Mouse (Mus musculus): ENCODE results near the gene Antxr2. TPM values are rescaled to one million over a fixed set of nuclear protein-coding genes. Genes with fewer than 3 reads are reported as not detected.

Gene Antxr2
- total and polyA plus RNA-seq, 3 experiments: 28.1 to 78.9 (median 70.7) TPM

- no peaks in the 10 kb centered on the region for H3K79me2 ChIP-seq (replicated peaks; ENCODE audit: control insufficient read depth, insufficient read depth, low read length)
- 95% methylated on average over 8 of the region's 8 CpGs for WGBS
- TF ChIP-seq EP300 (IDR thresholded peaks at IDR 0.05; ENCODE audit: insufficient read depth, low read depth, low read length): no peak
- no peak for TF ChIP-seq POLR2A (IDR thresholded peaks at IDR 0.05; ENCODE audit: insufficient read depth, low read depth, low read length)
- no peak for TF ChIP-seq CTCF (IDR thresholded peaks at IDR 0.05)
- no peak overlapping the region for H3K27ac ChIP-seq
- H3K27me3 ChIP-seq (ENCODE audit: control insufficient read depth, insufficient read depth, low read length): no peaks in the 10 kb centered on the region
- no peaks in the 10 kb centered on the region for H3K4me1 ChIP-seq (ENCODE audit: control insufficient read depth, insufficient read depth, low read length)
- intact Hi-C loops (cut with DNase I): no loop called here
- peaks cover 6% of the 10 kb centered on the region for H3K36me3 ChIP-seq (ENCODE audit: control insufficient read depth, insufficient read depth, low read length)
- no peak overlapping the region for H3K4me3 ChIP-seq
- no peak for DNase-seq
- H3K9ac ChIP-seq (ENCODE audit: low read depth, low read length): no peak overlapping the region
Measured at GRCm38 (mm10) chr5:98005751-98006150, 25.1 kb downstream of the Antxr2 start.

- intact Hi-C loops (cut with DNase I): no loop called here
- no peaks in the 10 kb centered on the region; the same call in 1 of the 2 replicates for H3K79me2 ChIP-seq (replicated peaks; ENCODE audit: control insufficient read depth, insufficient read depth, low read length)
- H3K9ac ChIP-seq (ENCODE audit: low read depth, low read length): no peak overlapping the region
- no peak for TF ChIP-seq EP300 (IDR thresholded peaks at IDR 0.05; ENCODE audit: insufficient read depth, low read depth, low read length)
- H3K27ac ChIP-seq: no peak overlapping the region; the same call in 1 of the 2 replicates
- no peaks in the 10 kb centered on the region for H3K27me3 ChIP-seq (ENCODE audit: control insufficient read depth, insufficient read depth, low read length)
- no peak for DNase-seq
- H3K4me3 ChIP-seq: no peak overlapping the region
- H3K36me3 ChIP-seq (ENCODE audit: control insufficient read depth, insufficient read depth, low read length): peaks cover 18% of the 10 kb centered on the region
- WGBS: 33% methylated on average over 2 of the region's 2 CpGs
- no peaks in the 10 kb centered on the region for H3K4me1 ChIP-seq (ENCODE audit: control insufficient read depth, insufficient read depth, low read length)
Measured at GRCm38 (mm10) chr5:97999261-97999824, 31.5 kb downstream of the Antxr2 start.

GRCm38 (mm10) chr5:97996500-97997176 lies 34.2 kb downstream of the Antxr2 start:
- Histone ChIP-seq H3K27me3 (ENCODE audit: control insufficient read depth, insufficient read depth, low read length) (no peaks in the 10 kb centered on the region), H3K9ac (ENCODE audit: low read depth, low read length) (no peak overlapping the region), H3K79me2 (replicated peaks; ENCODE audit: control insufficient read depth, insufficient read depth, low read length) (no peaks in the 10 kb centered on the region; the same call in 1 of the 2 replicates), H3K36me3 (ENCODE audit: control insufficient read depth, insufficient read depth, low read length) (peaks cover 13% of the 10 kb centered on the region), H3K27ac (peak overlapping the region; percentile 67), H3K4me1 (ENCODE audit: control insufficient read depth, insufficient read depth, low read length) (no peaks in the 10 kb centered on the region), H3K4me3 (no peak overlapping the region)
- 74% methylated on average over 6 of the region's 6 CpGs for WGBS
- intact Hi-C loops (cut with DNase I): no loop called here
- DNase-seq: no peak
- TF ChIP-seq POLR2A (IDR thresholded peaks at IDR 0.05; ENCODE audit: insufficient read depth, low read depth, low read length) (no peak), EP300 (IDR thresholded peaks at IDR 0.05; ENCODE audit: insufficient read depth, low read depth, low read length) (no peak), CTCF (IDR thresholded peaks at IDR 0.05) (no peak)

GRCm38 (mm10) chr5:97995881-97996280 lies 35.0 kb downstream of the Antxr2 start:
- H3K4me3 ChIP-seq: no peak overlapping the region
- H3K9ac ChIP-seq (ENCODE audit: low read depth, low read length): no peak overlapping the region
- no peaks in the 10 kb centered on the region for H3K4me1 ChIP-seq (ENCODE audit: control insufficient read depth, insufficient read depth, low read length)
- H3K79me2 ChIP-seq (replicated peaks; ENCODE audit: control insufficient read depth, insufficient read depth, low read length): no peaks in the 10 kb centered on the region; the same call in 1 of the 2 replicates
- peak overlapping the region; percentile 67 for H3K27ac ChIP-seq
- intact Hi-C loops (cut with DNase I): no loop called here
- no peak for TF ChIP-seq CTCF (IDR thresholded peaks at IDR 0.05)
- no peak for TF ChIP-seq POLR2A (IDR thresholded peaks at IDR 0.05; ENCODE audit: insufficient read depth, low read depth, low read length)
- TF ChIP-seq EP300 (IDR thresholded peaks at IDR 0.05; ENCODE audit: insufficient read depth, low read depth, low read length): no peak
- peaks cover 11% of the 10 kb centered on the region for H3K36me3 ChIP-seq (ENCODE audit: control insufficient read depth, insufficient read depth, low read length)
- DNase-seq: no peak
- WGBS: 45% methylated on average over 4 of the region's 4 CpGs
- H3K27me3 ChIP-seq (ENCODE audit: control insufficient read depth, insufficient read depth, low read length): no peaks in the 10 kb centered on the region

- WGBS: 60% methylated on average over 4 of the region's 4 CpGs
- TF ChIP-seq CTCF (IDR thresholded peaks at IDR 0.05): peak; percentile 51
- 0 out of 2 replicates have a peak, but pooled peaks have one; percentile 23 for TF ChIP-seq EP300 (IDR thresholded peaks at IDR 0.05; ENCODE audit: insufficient read depth, low read depth, low read length)
- TF ChIP-seq POLR2A (IDR thresholded peaks at IDR 0.05; ENCODE audit: insufficient read depth, low read depth, low read length): no peak
- H3K27ac ChIP-seq: peak overlapping the region; percentile 76
- peak; percentile 33 to 74 for DNase-seq
- no peaks in the 10 kb centered on the region for H3K27me3 ChIP-seq (ENCODE audit: control insufficient read depth, insufficient read depth, low read length)
- H3K4me3 ChIP-seq: no peak overlapping the region
- H3K36me3 ChIP-seq (ENCODE audit: control insufficient read depth, insufficient read depth, low read length): no peaks in the 10 kb centered on the region; the same call in 1 of the 2 replicates
- intact Hi-C loops (cut with DNase I): no loop called here
- no peaks in the 10 kb centered on the region for H3K79me2 ChIP-seq (replicated peaks; ENCODE audit: control insufficient read depth, insufficient read depth, low read length)
- no peak overlapping the region for H3K9ac ChIP-seq (ENCODE audit: low read depth, low read length)
- H3K4me1 ChIP-seq (ENCODE audit: control insufficient read depth, insufficient read depth, low read length): no peaks in the 10 kb centered on the region
Measured at GRCm38 (mm10) chr5:97986656-97987294, 44.1 kb downstream of the Antxr2 start.

GRCm38 (mm10) chr5:97983375-97983774 lies 47.5 kb downstream of the Antxr2 start:
- TF ChIP-seq EP300 (IDR thresholded peaks at IDR 0.05; ENCODE audit: insufficient read depth, low read depth, low read length) (no peak), CTCF (IDR thresholded peaks at IDR 0.05) (no peak), POLR2A (IDR thresholded peaks at IDR 0.05; ENCODE audit: insufficient read depth, low read depth, low read length) (no peak)
- Histone ChIP-seq H3K79me2 (replicated peaks; ENCODE audit: control insufficient read depth, insufficient read depth, low read length) (no peaks in the 10 kb centered on the region), H3K4me1 (ENCODE audit: control insufficient read depth, insufficient read depth, low read length) (peaks cover 7% of the 10 kb centered on the region), H3K27me3 (ENCODE audit: control insufficient read depth, insufficient read depth, low read length) (no peaks in the 10 kb centered on the region), H3K27ac (no peak overlapping the region), H3K4me3 (no peak overlapping the region), H3K36me3 (ENCODE audit: control insufficient read depth, insufficient read depth, low read length) (peaks cover 4% of the 10 kb centered on the region), H3K9ac (ENCODE audit: low read depth, low read length) (no peak overlapping the region)
- WGBS: 96% methylated on average over 9 of the region's 9 CpGs
- intact Hi-C loops (cut with DNase I): no loop called here
- DNase-seq: no peak

Measured in heart, adult 2 months (tissue).